Mouse (Mus musculus) bone marrow, adult 2 months (tissue): Measurements from ENCODE around the gene Sdk1.

Source experiments
- CTCF ChIP-seq: fragments of 200-500 bp; IDR thresholded peaks from 2 replicates; pipeline ENCODE4 v1.5.1; 2011; ENCODE audit warnings: low read length, control low read depth; ENCODE audit not compliant: control insufficient read depth, insufficient read depth
- POLR2A ChIP-seq: fragments of 200-500 bp; IDR thresholded peaks from 2 replicates; pipeline ENCODE4 v1.6.1; 2011; ENCODE audit warnings: low read depth, mild to moderate bottlenecking, control low read depth, low read length, borderline replicate concordance; ENCODE audit not compliant: control insufficient read depth

DNA sequence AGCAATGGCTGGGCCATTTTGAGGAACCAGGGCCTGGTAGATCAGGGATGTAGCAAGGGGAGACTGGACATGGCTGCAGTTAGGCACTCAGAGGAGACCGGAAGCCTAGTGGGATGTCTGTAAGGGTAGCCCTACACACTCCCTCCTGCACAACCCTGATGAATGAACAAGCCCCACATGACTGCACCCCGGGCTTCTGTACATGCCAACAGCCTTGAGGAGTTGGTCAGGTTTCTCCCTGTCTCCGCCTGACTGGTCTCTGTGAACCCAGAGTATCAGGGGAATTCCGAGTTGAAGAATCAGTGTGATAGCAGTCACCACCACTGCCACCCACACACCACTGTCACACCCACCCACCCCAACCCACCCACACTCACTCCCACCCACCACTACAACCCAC, 922.2 kb downstream of the Sdk1 start:
- no peak for TF ChIP-seq CTCF
- no peak for TF ChIP-seq POLR2A
